Mouse (Mus musculus): ENCODE measurements at regions not wholly inside any gene's neighbourhood (a gene's known extent, or its start where the extent isn't known, plus 50 kb on each side); places are given as distances from the start of the nearest gene placed in this dataset.

- no peak for DNase-seq (ENCODE audit: low spot score in 2 of 2)
These were observed 69.3 kb downstream of the Kctd15 start for GRCm38 (mm10) chr7:34587239-34587638.

- DNase-seq (ENCODE audit: low spot score in 2 of 2), result no peak
These were observed 71.1 kb downstream of the Kctd15 start for GRCm38 (mm10) chr7:34585312-34585865.

GRCm38 (mm10) chr7:34584870-34585269 lies 71.7 kb downstream of the Kctd15 start:
- DNase-seq (ENCODE audit: low spot score in 2 of 2), result no peak

- no peak for DNase-seq (ENCODE audit: low spot score in 2 of 2)
These were observed 75.7 kb downstream of the Kctd15 start for GRCm38 (mm10) chr7:34580866-34581265.

- DNase-seq (ENCODE audit: low spot score in 2 of 2), result no peak
These were observed 85.2 kb downstream of the Kctd15 start for GRCm38 (mm10) chr7:34571295-34571694.

GRCm38 (mm10) chr7:34570114-34571065 lies 86.1 kb downstream of the Kctd15 start:
- peak; percentile 12 to 20 for DNase-seq (ENCODE audit: low spot score in 2 of 2)

- no peak for DNase-seq (ENCODE audit: low spot score in 2 of 2)
These were observed 86.8 kb downstream of the Kctd15 start for GRCm38 (mm10) chr7:34569747-34570113.

- no peak for DNase-seq (ENCODE audit: low spot score in 2 of 2)
These were observed 89.0 kb downstream of the Kctd15 start for GRCm38 (mm10) chr7:34567575-34567974.

- no peak for DNase-seq (ENCODE audit: low spot score in 2 of 2)
These were observed 94.4 kb downstream of the Kctd15 start for GRCm38 (mm10) chr7:34562160-34562559.

GRCm38 (mm10) chr7:34558615-34559343 lies 97.8 kb downstream of the Kctd15 start:
- no peak for DNase-seq (ENCODE audit: low spot score in 2 of 2)

GRCm38 (mm10) chr7:34555196-34555595 lies 101.3 kb downstream of the Kctd15 start:
- DNase-seq (ENCODE audit: low spot score in 2 of 2), result no peak

- DNase-seq (ENCODE audit: low spot score in 2 of 2), result no peak
These were observed 109.8 kb downstream of the Kctd15 start for GRCm38 (mm10) chr7:34546609-34547316.

GRCm38 (mm10) chr7:34545906-34546305 lies 110.6 kb downstream of the Kctd15 start:
- no peak for DNase-seq (ENCODE audit: low spot score in 2 of 2)

GRCm38 (mm10) chr7:34541906-34542305 lies 114.6 kb downstream of the Kctd15 start:
- DNase-seq (ENCODE audit: low spot score in 2 of 2), result no peak

GRCm38 (mm10) chr7:34541000-34541399 lies 115.5 kb downstream of the Kctd15 start:
- no peak for DNase-seq (ENCODE audit: low spot score in 2 of 2)

GRCm38 (mm10) chr7:34539856-34540255 lies 116.7 kb downstream of the Kctd15 start:
- DNase-seq (ENCODE audit: low spot score in 2 of 2), result no peak

GRCm38 (mm10) chr7:34538310-34539055 lies 118.0 kb downstream of the Kctd15 start:
- no peak for DNase-seq (ENCODE audit: low spot score in 2 of 2)

- no peak for DNase-seq (ENCODE audit: low spot score in 2 of 2)
These were observed 119.4 kb downstream of the Kctd15 start for GRCm38 (mm10) chr7:34537122-34537521.

GRCm38 (mm10) chr7:34534241-34534640 lies 122.3 kb downstream of the Kctd15 start:
- DNase-seq (ENCODE audit: low spot score in 2 of 2), result no peak

- no peak for DNase-seq (ENCODE audit: low spot score in 2 of 2)
These were observed 124.9 kb downstream of the Kctd15 start for GRCm38 (mm10) chr7:34531639-34532038.

- no peak for DNase-seq (ENCODE audit: low spot score in 2 of 2)
These were observed 114.7 kb upstream of the Lsm14a start for GRCm38 (mm10) chr7:34507858-34508257.
